In the genomic region with DNA sequence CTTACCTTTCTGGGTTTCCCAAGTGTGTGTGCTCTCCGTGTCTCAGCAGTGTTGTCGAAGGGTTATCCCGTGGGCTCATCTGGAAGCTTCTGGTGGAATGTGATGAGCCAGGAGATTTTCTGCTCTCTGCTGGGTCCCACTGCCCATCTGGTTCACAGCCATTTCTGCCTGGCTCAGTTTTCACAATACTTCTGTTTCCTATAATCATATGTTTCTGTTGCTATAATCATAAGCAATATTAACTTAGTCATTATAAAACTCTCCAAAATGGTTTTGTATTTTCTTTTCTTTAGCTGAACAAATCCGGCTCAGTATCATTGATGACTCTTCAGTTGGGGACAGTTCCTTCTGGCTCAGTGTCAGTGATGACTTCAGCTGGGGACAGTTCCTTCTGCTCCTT, we compare ENCODE assay signal across 20 mouse cellular contexts. TPM values are rescaled to one million over a fixed set of nuclear protein-coding genes. Genes with fewer than 3 reads are reported as not detected.
DNase-seq lines count a peak whose midpoint lies in the region; ATAC-seq and TF ChIP-seq lines count a peak whose summit lies in the region.
"Had no signal": no experiment of that assay in that cellular context is flagged by ENCODE, and none has a peak within 500 bp of the region (broad histone marks: within the 10 kb centered on the region; RNA-seq: fewer than 3 reads in every experiment).

Smco3 (minus strand) TSS at position 101 of the 400 bp plus-strand sequence.

- no peaks in the 10 kb centered on the region for H3K9me3 ChIP-seq in hindbrain, embryonic 15.5 days
- no peaks in the 10 kb centered on the region for H3K9me3 ChIP-seq in hindbrain, embryonic 14.5 days (ENCODE audit: control insufficient read depth, low read length)
- H3K9me3 ChIP-seq in midbrain, postnatal 0 days (ENCODE audit: low read length), result no peaks in the 10 kb centered on the region
- no peaks in the 10 kb centered on the region for H3K9me3 ChIP-seq in midbrain, embryonic 14.5 days (ENCODE audit: control insufficient read depth, low read length)
- H3K9me3 ChIP-seq: heart, embryonic 10.5 days had no signal

- no peak for TF ChIP-seq CTCF in midbrain, postnatal 0 days (IDR thresholded peaks at IDR 0.05)
- no peak for TF ChIP-seq CTCF in olfactory bulb, adult 2 months (IDR thresholded peaks at IDR 0.05; ENCODE audit: insufficient read depth, low read depth, low read length)

- no peak within 1 kb of the TSS for H3K27ac ChIP-seq in hindbrain, embryonic 15.5 days (replicated peaks)
- no peak within 1 kb of the TSS for H3K27ac ChIP-seq in hindbrain, embryonic 14.5 days
- no peak within 1 kb of the TSS for H3K27ac ChIP-seq in midbrain, postnatal 0 days (ENCODE audit: low read depth, low read length)
- H3K27ac ChIP-seq in midbrain, embryonic 14.5 days (replicated peaks; ENCODE audit: low read depth, low read length), result no peak within 1 kb of the TSS
- 0 out of 2 replicates have a peak within 1 kb of the TSS, but pooled peaks have one; percentile 24 for H3K27ac ChIP-seq in olfactory bulb, adult 2 months (ENCODE audit: insufficient read depth, low read depth, low read length)
- H3K27ac ChIP-seq: heart, embryonic 10.5 days; liver, embryonic 14.5 days had no signal

- peaks cover 10% of the 10 kb centered on the region; the same call in 1 of the 2 replicates for H3K27me3 ChIP-seq in hindbrain, embryonic 15.5 days
- peaks cover 7% of the 10 kb centered on the region; the same call in 1 of the 2 replicates for H3K27me3 ChIP-seq in hindbrain, embryonic 14.5 days (ENCODE audit: control insufficient read depth, insufficient read depth, low read length)
- H3K27me3 ChIP-seq in midbrain, postnatal 0 days (ENCODE audit: insufficient read depth, low read length), result peaks cover 6% of the 10 kb centered on the region; the same call in 1 of the 2 replicates
- no peaks in the 10 kb centered on the region for H3K27me3 ChIP-seq in midbrain, embryonic 14.5 days (ENCODE audit: control insufficient read depth, insufficient read depth, low read length)

- 64% methylated on average over 4 of the region's 4 CpGs for WGBS in hindbrain, embryonic 15.5 days
- 53% methylated on average over 4 of the region's 4 CpGs for WGBS in hindbrain, embryonic 14.5 days
- 53% methylated on average over 4 of the region's 4 CpGs for WGBS in midbrain, postnatal 0 days
- 61% methylated on average over 4 of the region's 4 CpGs for WGBS in midbrain, embryonic 14.5 days
- WGBS in olfactory bulb, adult 2 months, result 58% methylated on average over 4 of the region's 4 CpGs

- ATAC-seq in hindbrain, embryonic 15.5 days (ENCODE audit: low FRiP score, low read depth), result no peak
- ATAC-seq in hindbrain, embryonic 14.5 days (ENCODE audit: low FRiP score), result no peak
- ATAC-seq in midbrain, postnatal 0 days (ENCODE audit: low FRiP score), result no peak
- no peak for ATAC-seq in midbrain, embryonic 14.5 days (ENCODE audit: low FRiP score, low TSS enrichment)
- ATAC-seq: forebrain, embryonic 14.5 days had no signal

- no peak for TF ChIP-seq POLR2A in olfactory bulb, adult 2 months (IDR thresholded peaks at IDR 0.05; ENCODE audit: insufficient read depth, low read depth, low read length)

- H3K4me1 ChIP-seq in hindbrain, embryonic 15.5 days (replicated peaks), result no peaks in the 10 kb centered on the region
- no peaks in the 10 kb centered on the region for H3K4me1 ChIP-seq in hindbrain, embryonic 14.5 days (replicated peaks; ENCODE audit: control insufficient read depth, insufficient read depth, low read length)
- no peaks in the 10 kb centered on the region for H3K4me1 ChIP-seq in midbrain, postnatal 0 days (ENCODE audit: insufficient read depth, low read length)
- no peaks in the 10 kb centered on the region for H3K4me1 ChIP-seq in midbrain, embryonic 14.5 days (ENCODE audit: control insufficient read depth, insufficient read depth, low read length)
- H3K4me1 ChIP-seq in olfactory bulb, adult 2 months (ENCODE audit: control insufficient read depth, insufficient read depth, low read length), result 0 out of 2 replicates have a peak, but pooled peaks cover 3% of the 10 kb centered on the region
- H3K4me1 ChIP-seq: heart, embryonic 10.5 days had no signal

- 0 out of 2 replicates have a peak within 1 kb of the TSS, but pooled peaks have one; percentile 7 for H3K4me3 ChIP-seq in hindbrain, embryonic 15.5 days
- H3K4me3 ChIP-seq in hindbrain, embryonic 14.5 days (replicated peaks; ENCODE audit: low read length), result no peak within 1 kb of the TSS
- no peak within 1 kb of the TSS for H3K4me3 ChIP-seq in midbrain, postnatal 0 days (ENCODE audit: low read depth, low read length)
- H3K4me3 ChIP-seq in midbrain, embryonic 14.5 days (replicated peaks; ENCODE audit: low read depth, low read length), result no peak within 1 kb of the TSS
- H3K4me3 ChIP-seq in olfactory bulb, adult 2 months (ENCODE audit: insufficient read depth, low read depth, low read length), result 0 out of 2 replicates have a peak within 1 kb of the TSS, but pooled peaks have one; percentile 23
- H3K4me3 ChIP-seq: heart, embryonic 10.5 days had no signal

- H3K9ac ChIP-seq in hindbrain, embryonic 15.5 days, result no peak within 1 kb of the TSS
- no peak within 1 kb of the TSS for H3K9ac ChIP-seq in hindbrain, embryonic 14.5 days
- H3K9ac ChIP-seq in midbrain, postnatal 0 days (replicated peaks; ENCODE audit: low read length, poor library complexity, severe bottlenecking), result no peak within 1 kb of the TSS
- no peak within 1 kb of the TSS for H3K9ac ChIP-seq in midbrain, embryonic 14.5 days (replicated peaks; ENCODE audit: low read length)
- H3K9ac ChIP-seq: liver, embryonic 14.5 days had no signal

- H3K4me2 ChIP-seq in hindbrain, embryonic 15.5 days, result peak within 1 kb of the TSS; percentile 9
- H3K4me2 ChIP-seq in hindbrain, embryonic 14.5 days (replicated peaks), result no peak within 1 kb of the TSS
- 0 out of 2 replicates have a peak within 1 kb of the TSS, but pooled peaks have one; percentile 2 for H3K4me2 ChIP-seq in midbrain, postnatal 0 days (ENCODE audit: low read depth, low read length, poor library complexity, severe bottlenecking)
- no peak within 1 kb of the TSS for H3K4me2 ChIP-seq in midbrain, embryonic 14.5 days (ENCODE audit: low read length)

- no peaks in the 10 kb centered on the region for H3K36me3 ChIP-seq in hindbrain, embryonic 15.5 days
- H3K36me3 ChIP-seq in hindbrain, embryonic 14.5 days (replicated peaks; ENCODE audit: control insufficient read depth, insufficient read depth), result no peaks in the 10 kb centered on the region
- no peaks in the 10 kb centered on the region for H3K36me3 ChIP-seq in midbrain, postnatal 0 days (ENCODE audit: insufficient read depth, low read length)
- no peaks in the 10 kb centered on the region for H3K36me3 ChIP-seq in midbrain, embryonic 14.5 days (ENCODE audit: control insufficient read depth, insufficient read depth, low read length)
- H3K36me3 ChIP-seq: heart, embryonic 10.5 days had no signal

- no peak for DNase-seq in hindbrain, embryonic 14.5 days (ENCODE audit: low spot score)
- no peak for DNase-seq in layer of hippocampus, adult 18-20 months (ENCODE audit: low spot score in 2 of 2)
- DNase-seq in layer of hippocampus, postnatal 10 days (ENCODE audit: low spot score in 2 of 2), result no peak
- DNase-seq in midbrain, postnatal 0 days (ENCODE audit: low spot score), result no peak
- DNase-seq in midbrain, embryonic 14.5 days, result no peak
- DNase-seq: adrenal gland, adult 2 months; cerebellum, adult 18-20 months; gastrocnemius, postnatal 10 days; heart, postnatal 14 days; kidney, postnatal 25 days; layer of hippocampus, postnatal 36 days; retina, postnatal 1 day; thymus, adult 2 months had no signal

RNA-seq across cellular contexts. Expression of gene Smco3, which starts in this region (rescaled TPM):
- polyA plus RNA-seq in hindbrain, embryonic 15.5 days (2015; fragmentation: Nextera tagmentation; extraction: Ambion mirVana), result 1.4 and 1.8 TPM in 2 replicates
- polyA plus RNA-seq in hindbrain, embryonic 14.5 days (2014; fragmentation: Nextera tagmentation; extraction: Ambion mirVana), result 1.8 and 1.9 TPM in 2 replicates
- total RNA-seq in layer of hippocampus, adult 18-20 months (2021), result 10 to 100 TPM; 10.4 to 14.0 TPM
- total RNA-seq in layer of hippocampus, postnatal 10 days (2021), result 1 to 10 TPM; 2.7 to 3.5 TPM
- 1.7 and 3.6 TPM in 2 replicates for total RNA-seq in midbrain, postnatal 0 days (2014; rRNA removed)
- 0.83 and 1.2 TPM in 2 replicates for polyA plus RNA-seq in midbrain, postnatal 0 days (2015; fragmentation: Nextera tagmentation; extraction: Ambion mirVana)
- 0.14 and 0.34 TPM in 2 replicates for polyA plus RNA-seq in midbrain, embryonic 14.5 days (2014; fragmentation: Nextera tagmentation; extraction: Ambion mirVana)
- not detected in 2 replicates for polyA plus RNA-seq in olfactory bulb, adult 2 months (2012; ENCODE audit: insufficient read depth, insufficient read length, low replicate concordance, missing spikeins)
- total RNA-seq: ES-E14; heart, postnatal 14 days had no signal
- polyA plus RNA-seq: adrenal gland, adult 2 months; heart, embryonic 10.5 days; limb, embryonic 11.5 days had no signal

Comparison
In these comparisons a context has a peak if more than half of its experiments do, and no peak if none do; other contexts are left out.
1. H3K4me2 ChIP-seq: peak in hindbrain, embryonic 15.5 days (single experiment) and midbrain, postnatal 0 days (single experiment); none in hindbrain, embryonic 14.5 days (single experiment) and midbrain, embryonic 14.5 days (single experiment).
2. H3K4me3 ChIP-seq: peak in hindbrain, embryonic 15.5 days (single experiment) and olfactory bulb, adult 2 months (single experiment); none in hindbrain, embryonic 14.5 days (single experiment), midbrain, postnatal 0 days (single experiment) and midbrain, embryonic 14.5 days (single experiment).